Mouse (Mus musculus) midbrain, embryonic 13.5 days (tissue): Measurements from ENCODE around the gene Smarcb1. TPM values are rescaled to one million over a fixed set of nuclear protein-coding genes. Genes with fewer than 3 reads are reported as not detected.

Experiments used
- polyA plus RNA-seq: library from polyadenylated mRNA; unstranded; fragments of >200 nt; fragmentation: Nextera tagmentation; extraction: Ambion mirVana; gene quantifications from 2 replicates; pipeline ENCODE4 v1.2.1, GENCODE M21; 2015

Smarcb1 gene
- polyA plus RNA-seq, 1 experiment from 2014 or later = 323 TPM

Other genes with a start within 250 kb of the Smarcb1 start
- gene Cabin1, start 157.3 kb downstream of the Smarcb1 start, polyA plus RNA-seq = 36.0 and 39.7 TPM in 2 replicates
- gene Ddt, start 148.2 kb downstream of the Smarcb1 start, polyA plus RNA-seq = 83.7 and 87.8 TPM in 2 replicates
- not detected in 2 replicates for gene Gm20441, start 140.7 kb downstream of the Smarcb1 start, polyA plus RNA-seq
- 0.30 and 0.61 TPM in 2 replicates for gene Gstt3, start 140.2 kb downstream of the Smarcb1 start, polyA plus RNA-seq
- 4.8 and 5.5 TPM in 2 replicates for gene Gstt1, start 123.0 kb downstream of the Smarcb1 start, polyA plus RNA-seq
- gene Gstt4, start 99.1 kb downstream of the Smarcb1 start, polyA plus RNA-seq = not detected in 2 replicates
- gene Gstt2, start 84.2 kb downstream of the Smarcb1 start, polyA plus RNA-seq = 5.8 and 5.9 TPM in 2 replicates
- gene Mif, start 61.4 kb downstream of the Smarcb1 start, polyA plus RNA-seq = 1,337 and 1,364 TPM in 2 replicates
- gene Derl3, start 28.2 kb downstream of the Smarcb1 start, polyA plus RNA-seq = 1.9 and 2.1 TPM in 2 replicates
- gene Chchd10, start 11.5 kb upstream of the Smarcb1 start, polyA plus RNA-seq = 15.1 and 17.1 TPM in 2 replicates
- 22.7 and 29.5 TPM in 2 replicates for gene Mmp11, start 14.9 kb upstream of the Smarcb1 start, polyA plus RNA-seq
- gene Gm867, start 19.1 kb upstream of the Smarcb1 start, polyA plus RNA-seq = 0.35 TPM in 1 of 2 replicates, not detected in the other
- gene Vpreb3, start 21.4 kb upstream of the Smarcb1 start, polyA plus RNA-seq = 0.58 and 0.73 TPM in 2 replicates
- 0.07 TPM in 1 of 2 replicates, not detected in the other for gene Gm5134, start 32.9 kb upstream of the Smarcb1 start, polyA plus RNA-seq
- 14.1 and 14.9 TPM in 2 replicates for gene Zfp280b, start 111.0 kb upstream of the Smarcb1 start, polyA plus RNA-seq
- not detected in 2 replicates for gene Slc5a4b, start 189.3 kb upstream of the Smarcb1 start, polyA plus RNA-seq
- gene Slc5a4a, start 225.8 kb upstream of the Smarcb1 start, polyA plus RNA-seq = 0.09 and 0.13 TPM in 2 replicates